Mouse (Mus musculus) heart, embryonic 14.5 days (tissue): ENCODE data around the gene March7. TPM values are rescaled to one million over a fixed set of nuclear protein-coding genes. Genes with fewer than 3 reads are reported as not detected.
A peak's percentile ranks its signal among the peaks of the same experiment; 100 is the strongest.

Experiments used
- ATAC-seq: fragments of 200-750 bp; cut with Nextera tagmentation; 2 replicates; pipeline ENCODE4 v1.8.0; 2017; ENCODE audit warnings: low read depth, moderate TSS enrichment; ENCODE audit not compliant: insufficient number of reproducible peaks, insufficient read depth, low FRiP score
- H3K27ac ChIP-seq, 2 experiments: fragments of 200-500 bp in 1 of 2; fragments of 300-500 bp in 1 of 2; sonication (generic) in 1 of 2; replicated peaks in 1 of 2; 2 replicates each; pipeline ENCODE4 v1.5.1; 2012 to 2014; ENCODE audit warnings: low read depth in 2 of 2, low read length in 2 of 2, control low read depth in 1 of 2, mild to moderate bottlenecking in 1 of 2, mixed read lengths in 1 of 2; ENCODE audit not compliant: control insufficient read depth in 1 of 2, insufficient read depth in 1 of 2
- H3K27me3 ChIP-seq: fragments of 300-500 bp; sonication (generic); 2 replicates; pipeline ENCODE4 v1.6.1; 2014; ENCODE audit warnings: mild to moderate bottlenecking, low read length, control low read depth; ENCODE audit not compliant: control insufficient read depth, insufficient read depth
- H3K36me3 ChIP-seq: fragments of 300-500 bp; sonication (generic); 2 replicates; pipeline ENCODE4 v1.6.1; 2014; ENCODE audit warnings: mild to moderate bottlenecking, control low read depth, low read length, mixed read lengths; ENCODE audit not compliant: control insufficient read depth, insufficient read depth
- H3K4me1 ChIP-seq, 2 experiments: fragments of 200-500 bp in 1 of 2; fragments of 300-500 bp in 1 of 2; sonication (generic) in 1 of 2; 2 replicates each; pipeline ENCODE4 v1.6.1; 2012 to 2014; ENCODE audit warnings: low read length in 2 of 2, control low read depth in 1 of 2, mixed read lengths in 1 of 2; ENCODE audit not compliant: control insufficient read depth in 2 of 2, insufficient read depth in 2 of 2
- H3K4me2 ChIP-seq: fragments of 300-500 bp; sonication (generic); 2 replicates; pipeline ENCODE4 v1.6.1; 2014; ENCODE audit warnings: mild to moderate bottlenecking, low read length
- H3K4me3 ChIP-seq, 2 experiments: fragments of 200-500 bp in 1 of 2; fragments of 300-500 bp in 1 of 2; sonication (generic) in 1 of 2; 2 replicates each; pipeline ENCODE4 v1.5.1; 2012 to 2014; ENCODE audit warnings: low read length in 2 of 2, mild to moderate bottlenecking in 2 of 2, control low read depth in 1 of 2, low read depth in 1 of 2, moderate library complexity in 1 of 2; ENCODE audit not compliant: control insufficient read depth in 1 of 2, insufficient read depth in 1 of 2
- H3K9ac ChIP-seq: fragments of 300-500 bp; sonication (generic); 2 replicates; pipeline ENCODE4 v1.6.1; 2014; ENCODE audit warnings: mild to moderate bottlenecking, low read length
- H3K9me3 ChIP-seq: fragments of 300-500 bp; sonication (generic); 2 replicates; pipeline ENCODE4 v1.6.1; 2016; ENCODE audit warnings: low read length, control low read depth; ENCODE audit not compliant: control insufficient read depth
- WGBS: fragments of 180-500 bp; shearing (Covaris S2); extraction: QIAGEN DNeasy Blood & Tissue Kit; methylation state at CpG from one replicate; pipeline ENCODE4 v1.1.7; 2014; 5-methylcytosine and 5-hydroxymethylcytosine counted together
- polyA plus RNA-seq: library from polyadenylated mRNA; unstranded; fragments of >200 nt; fragmentation: Nextera tagmentation; extraction: Ambion mirVana; gene quantifications from 2 replicates; pipeline ENCODE4 v1.2.1, GENCODE M21; 2014

Gene March7
- polyA plus RNA-seq, 1 experiment from 2014 or later, result 57.2 TPM

GRCm38 (mm10) chr2:60216547-60217153 is 7.0 kb downstream of the March7 start:
- ATAC-seq, result no peak
- H3K9me3 ChIP-seq, result no peaks in the 10 kb centered on the region
- H3K36me3 ChIP-seq, result peaks cover 34% of the 10 kb centered on the region
- H3K4me2 ChIP-seq, result no peak overlapping the region
- H3K27me3 ChIP-seq, result no peaks in the 10 kb centered on the region
- 75% methylated on average over 4 of the region's 4 CpGs for WGBS
- peaks cover 5 to 64% of the 10 kb centered on the region in 2 experiments for H3K4me1 ChIP-seq
- no peak overlapping the region for H3K27ac ChIP-seq
- no peak overlapping the region for H3K9ac ChIP-seq
- no peak overlapping the region for H3K4me3 ChIP-seq

- Histone ChIP-seq H3K27ac (no peak overlapping the region), H3K27me3 (no peaks in the 10 kb centered on the region), H3K4me1 (peaks cover 2 to 56% of the 10 kb centered on the region in 2 experiments), H3K4me3 (no peak overlapping the region), H3K9ac (no peak overlapping the region), H3K9me3 (no peaks in the 10 kb centered on the region), H3K4me2 (no peak overlapping the region), H3K36me3 (peaks cover 33% of the 10 kb centered on the region)
- WGBS, result 59% methylated on average over 6 of the region's 6 CpGs
- no peak for ATAC-seq
These were observed 7.9 kb downstream of the March7 start for GRCm38 (mm10) chr2:60217620-60218019.

GRCm38 (mm10) chr2:60221236-60221635 is 11.5 kb downstream of the March7 start:
- H3K27ac ChIP-seq, result peak overlapping the region in 1 of 2 experiments; percentile 3; a peak in 1 of 4 replicates
- H3K9me3 ChIP-seq, result no peaks in the 10 kb centered on the region
- 36% methylated on average over 6 of the region's 6 CpGs for WGBS
- peak overlapping the region; percentile 18; the same call in 1 of the 2 replicates for H3K4me2 ChIP-seq
- peaks cover 2 to 43% of the 10 kb centered on the region in 2 experiments for H3K4me1 ChIP-seq
- H3K27me3 ChIP-seq, result no peaks in the 10 kb centered on the region
- ATAC-seq, result no peak
- H3K36me3 ChIP-seq, result peaks cover 8% of the 10 kb centered on the region; the same call in 1 of the 2 replicates
- no peak overlapping the region for H3K4me3 ChIP-seq
- no peak overlapping the region for H3K9ac ChIP-seq

GRCm38 (mm10) chr2:60221954-60222353 is 12.3 kb downstream of the March7 start:
- peaks cover 6% of the 10 kb centered on the region; the same call in 1 of the 2 replicates for H3K36me3 ChIP-seq
- H3K4me1 ChIP-seq, result peaks cover 2 to 37% of the 10 kb centered on the region in 2 experiments
- no peak overlapping the region for H3K4me2 ChIP-seq
- H3K9ac ChIP-seq, result no peak overlapping the region
- no peaks in the 10 kb centered on the region for H3K27me3 ChIP-seq
- no peak for ATAC-seq
- H3K4me3 ChIP-seq, result no peak overlapping the region
- H3K27ac ChIP-seq, result no peak overlapping the region
- no peaks in the 10 kb centered on the region for H3K9me3 ChIP-seq
- 82% methylated on average over 2 of the region's 2 CpGs for WGBS

GRCm38 (mm10) chr2:60223489-60223888 is 13.8 kb downstream of the March7 start:
- ATAC-seq, result no peak
- H3K27ac ChIP-seq, result no peak overlapping the region
- WGBS, result 63% methylated on average over 1 of the region's 1 CpGs
- H3K27me3 ChIP-seq, result no peaks in the 10 kb centered on the region
- H3K4me1 ChIP-seq, result peaks cover 2 to 28% of the 10 kb centered on the region in 2 experiments
- H3K36me3 ChIP-seq, result peaks cover 7% of the 10 kb centered on the region; the same call in 1 of the 2 replicates
- H3K9me3 ChIP-seq, result no peaks in the 10 kb centered on the region
- no peak overlapping the region for H3K9ac ChIP-seq
- H3K4me2 ChIP-seq, result no peak overlapping the region
- no peak overlapping the region for H3K4me3 ChIP-seq

- Histone ChIP-seq H3K36me3 (peaks cover 36% of the 10 kb centered on the region), H3K4me1 (peaks cover 0 to 11% of the 10 kb centered on the region in 2 experiments; a peak in 1 of 4 replicates), H3K27ac (no peak overlapping the region), H3K4me2 (no peak overlapping the region), H3K9ac (no peak overlapping the region), H3K4me3 (no peak overlapping the region), H3K27me3 (no peaks in the 10 kb centered on the region), H3K9me3 (no peaks in the 10 kb centered on the region)
- no peak for ATAC-seq
- WGBS, result 88% methylated on average over 1 of the region's 1 CpGs
These were observed 18.8 kb downstream of the March7 start for GRCm38 (mm10) chr2:60228470-60228869.

- Histone ChIP-seq H3K27me3 (no peaks in the 10 kb centered on the region), H3K9ac (no peak overlapping the region), H3K9me3 (no peaks in the 10 kb centered on the region), H3K36me3 (peaks cover 54% of the 10 kb centered on the region), H3K4me3 (no peak overlapping the region), H3K27ac (no peak overlapping the region), H3K4me2 (no peak overlapping the region), H3K4me1 (peaks cover 0 to 7% of the 10 kb centered on the region in 2 experiments; a peak in 1 of 4 replicates)
- ATAC-seq, result no peak
- WGBS, result 81% methylated on average over 2 of the region's 2 CpGs
These were observed 20.7 kb downstream of the March7 start for GRCm38 (mm10) chr2:60230361-60230760.
